Mouse (Mus musculus) ES-Bruce4 (cell line): ENCODE data around the gene Npepl1.

ENCODE experiments used
- CTCF ChIP-seq: IDR thresholded peaks from one replicate; pipeline ENCODE4 v1.8.1; 2011; ENCODE audit warnings: low read depth, low read length
- EP300 ChIP-seq: IDR thresholded peaks from 2 replicates; pipeline ENCODE4 v1.6.1; 2011; ENCODE audit warnings: low read depth, low read length; ENCODE audit not compliant: insufficient read depth

GRCm38 (mm10) chr2:174077004-174077695 lies 33.0 kb upstream of the Npepl1 start:
- TF ChIP-seq CTCF (no peak), EP300 (no peak)
